Mouse (Mus musculus): ENCODE results near the gene Mgat4b. TPM values are rescaled to one million over a fixed set of nuclear protein-coding genes. Genes with fewer than 3 reads are reported as not detected.
A peak's percentile ranks its signal among the peaks of the same experiment; 100 is the strongest.

Gene Mgat4b
- polyA plus RNA-seq, 1 experiment from 2014 or later = 31.2 TPM

DNA sequence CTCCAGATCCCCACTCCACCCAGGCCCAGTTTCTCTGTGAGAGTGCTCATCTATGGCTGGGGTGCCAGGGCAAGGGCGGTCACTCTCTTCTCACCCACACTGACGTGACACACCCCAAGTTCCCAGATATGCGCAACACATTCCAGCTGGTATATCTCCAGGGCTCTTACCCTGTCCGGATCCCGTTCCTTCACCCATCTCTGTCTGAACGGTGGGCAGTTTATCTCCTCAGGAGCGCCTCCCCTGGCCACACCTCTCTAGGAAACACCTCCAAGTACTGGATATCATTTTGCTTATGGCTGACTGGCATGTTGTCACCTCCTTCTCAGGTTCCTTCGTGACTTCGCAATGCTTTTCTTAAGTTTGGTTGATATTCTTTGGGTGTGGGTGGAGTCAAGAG, 4.9 kb downstream of the Mgat4b start:
- Histone ChIP-seq H3K27ac (no peak overlapping the region), H3K9ac (replicated peaks) (no peak overlapping the region), H3K9me3 (no peaks in the 10 kb centered on the region), H3K27me3 (no peaks in the 10 kb centered on the region), H3K36me3 (no peaks in the 10 kb centered on the region), H3K4me3 (replicated peaks) (no peak overlapping the region), H3K4me1 (replicated peaks) (peaks cover 34% of the 10 kb centered on the region), H3K4me2 (peak overlapping the region; percentile 35)
- no peak for ATAC-seq (ENCODE audit: insufficient number of reproducible peaks, insufficient read depth, low FRiP score, low TSS enrichment, low read depth)
- WGBS = 22% methylated on average over 9 of the region's 9 CpGs

DNA sequence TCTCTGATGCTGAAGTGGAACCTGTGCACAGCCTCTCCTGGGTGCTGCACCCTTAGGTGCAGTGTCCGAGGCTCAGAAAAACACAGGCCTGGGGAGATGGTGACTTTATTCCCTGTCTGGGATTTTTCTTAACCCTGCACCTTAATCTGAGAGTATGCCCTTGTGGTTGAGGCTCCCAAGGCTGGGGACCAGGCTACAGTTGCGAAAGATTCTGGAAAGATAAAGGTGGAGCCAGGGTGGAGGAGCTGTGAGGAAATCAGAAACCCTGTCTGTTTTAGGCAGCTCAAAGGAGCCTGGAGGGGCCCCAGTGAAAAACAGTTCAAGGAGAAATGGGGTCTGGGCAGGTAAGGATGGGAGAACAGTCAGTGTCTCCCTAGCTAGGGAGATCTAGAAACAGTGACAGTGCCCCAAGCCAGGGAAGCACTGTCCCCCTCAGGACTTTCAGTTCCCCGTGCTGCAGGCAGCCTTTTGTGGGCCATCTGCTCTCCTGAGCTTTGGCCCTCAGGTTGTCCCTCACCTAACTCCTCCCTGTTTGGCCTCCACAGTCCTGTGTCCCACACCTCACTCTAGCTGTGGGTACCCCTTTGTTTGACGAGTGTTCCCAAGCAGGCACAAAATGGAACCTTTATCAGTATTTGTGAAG, 6.2 kb downstream of the Mgat4b start:
- no peaks in the 10 kb centered on the region for H3K36me3 ChIP-seq
- H3K9me3 ChIP-seq = no peaks in the 10 kb centered on the region
- no peak overlapping the region for H3K27ac ChIP-seq
- ATAC-seq (ENCODE audit: insufficient number of reproducible peaks, insufficient read depth, low FRiP score, low TSS enrichment, low read depth) = no peak
- peaks cover 31% of the 10 kb centered on the region for H3K4me1 ChIP-seq (replicated peaks)
- H3K4me3 ChIP-seq (replicated peaks) = no peak overlapping the region
- H3K27me3 ChIP-seq = no peaks in the 10 kb centered on the region
- WGBS = 72% methylated on average over 4 of the region's 4 CpGs
- H3K9ac ChIP-seq (replicated peaks) = no peak overlapping the region; the same call in 1 of the 2 replicates
- H3K4me2 ChIP-seq = peak overlapping the region; percentile 6; the same call in 1 of the 2 replicates

DNA sequence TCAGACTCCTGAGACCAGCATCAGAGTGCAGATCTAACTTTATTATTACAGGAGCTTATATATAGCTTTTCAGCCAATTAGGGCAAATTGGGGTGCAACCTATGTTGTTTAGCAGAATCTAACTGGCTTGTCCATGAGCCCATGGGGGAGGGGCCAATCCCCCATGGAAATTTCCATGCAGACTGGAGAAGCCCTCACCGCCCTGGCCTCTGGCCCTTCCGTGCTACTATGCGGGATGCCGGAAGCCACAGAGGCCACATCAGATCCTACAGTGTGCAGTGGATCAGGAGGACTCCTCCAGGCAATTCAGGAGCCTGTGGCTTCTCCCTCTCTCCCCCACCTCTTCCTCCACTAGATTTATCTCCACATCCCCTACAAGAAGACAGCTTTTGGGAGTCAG, 7.1 kb downstream of the Mgat4b start:
- ATAC-seq (ENCODE audit: insufficient number of reproducible peaks, insufficient read depth, low FRiP score, low TSS enrichment, low read depth) = no peak
- Histone ChIP-seq H3K9me3 (no peaks in the 10 kb centered on the region), H3K4me3 (replicated peaks) (no peak overlapping the region), H3K4me1 (replicated peaks) (peaks cover 31% of the 10 kb centered on the region), H3K27me3 (no peaks in the 10 kb centered on the region), H3K4me2 (no peak overlapping the region), H3K27ac (no peak overlapping the region), H3K9ac (replicated peaks) (no peak overlapping the region), H3K36me3 (no peaks in the 10 kb centered on the region)
- WGBS = 61% methylated on average over 4 of the region's 4 CpGs

DNA sequence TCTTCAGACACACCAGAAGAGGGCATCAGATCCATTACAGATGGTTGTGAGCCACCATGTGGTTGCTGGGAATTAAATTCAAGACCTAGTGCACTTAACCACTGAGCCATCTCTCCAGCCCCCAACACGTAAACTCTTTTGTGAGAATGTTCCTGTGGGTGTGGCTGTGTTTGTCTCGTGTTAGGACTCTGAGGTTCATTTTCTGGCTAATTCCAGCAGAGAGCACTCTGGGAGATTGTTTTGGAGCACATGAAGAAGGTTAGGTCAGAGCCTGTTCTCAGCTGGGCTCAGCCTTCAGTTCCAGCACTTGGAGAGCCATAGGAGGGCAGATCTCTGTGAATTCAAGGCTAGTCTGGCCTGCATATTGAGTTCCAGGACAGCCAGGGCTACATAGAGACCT, 9.1 kb downstream of the Mgat4b start:
- H3K4me3 ChIP-seq (replicated peaks) = no peak overlapping the region
- H3K4me1 ChIP-seq (replicated peaks) = peaks cover 36% of the 10 kb centered on the region
- H3K9me3 ChIP-seq = no peaks in the 10 kb centered on the region
- WGBS = 47% methylated on average over 2 of the region's 2 CpGs
- H3K36me3 ChIP-seq = no peaks in the 10 kb centered on the region
- no peak overlapping the region for H3K9ac ChIP-seq (replicated peaks)
- H3K27me3 ChIP-seq = no peaks in the 10 kb centered on the region
- no peak for ATAC-seq (ENCODE audit: insufficient number of reproducible peaks, insufficient read depth, low FRiP score, low TSS enrichment, low read depth)
- no peak overlapping the region for H3K27ac ChIP-seq
- no peak overlapping the region for H3K4me2 ChIP-seq

DNA sequence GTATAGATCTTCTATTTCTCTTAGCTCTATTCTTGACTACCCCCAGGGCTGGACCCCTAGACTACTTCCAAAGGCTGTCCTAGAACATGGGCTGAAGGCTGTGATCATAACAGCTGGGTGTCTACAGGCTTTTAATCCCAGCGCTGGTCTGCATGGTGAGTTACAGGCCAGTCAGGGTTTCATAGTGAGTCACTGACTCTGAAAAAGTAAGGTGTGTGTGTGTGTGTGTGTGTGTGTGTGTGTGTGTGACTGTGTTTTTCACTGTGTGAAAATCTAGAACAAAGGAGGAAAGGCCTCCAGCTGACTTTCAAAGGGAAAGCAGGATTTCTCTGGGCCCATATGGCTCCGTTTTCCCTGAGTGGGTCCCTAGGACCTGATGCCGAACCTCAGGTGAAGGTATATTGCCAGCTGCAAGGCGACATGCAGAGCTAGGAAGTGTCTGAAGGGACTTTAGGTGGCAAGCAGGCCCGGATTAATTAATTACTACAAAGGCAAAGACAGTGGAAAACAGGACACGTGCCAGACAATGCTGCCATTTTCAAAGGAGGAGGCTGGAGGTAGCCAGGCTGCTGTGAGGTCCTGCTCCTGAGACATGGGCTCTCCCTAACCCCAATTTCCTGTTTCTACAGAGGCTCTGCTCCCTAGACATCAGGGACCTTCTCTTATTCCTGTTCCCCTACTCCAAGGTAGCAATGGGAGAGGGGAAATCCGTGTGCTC, 12.0 kb downstream of the Mgat4b start:
- Histone ChIP-seq H3K27me3 (no peaks in the 10 kb centered on the region), H3K9ac (replicated peaks) (no peak overlapping the region), H3K4me2 (no peak overlapping the region), H3K27ac (no peak overlapping the region), H3K4me1 (replicated peaks) (peaks cover 36% of the 10 kb centered on the region), H3K9me3 (no peaks in the 10 kb centered on the region), H3K4me3 (replicated peaks) (no peak overlapping the region), H3K36me3 (peaks cover 3% of the 10 kb centered on the region; the same call in 1 of the 2 replicates)
- WGBS = 53% methylated on average over 7 of the region's 7 CpGs
- ATAC-seq (ENCODE audit: insufficient number of reproducible peaks, insufficient read depth, low FRiP score, low TSS enrichment, low read depth) = no peak

DNA sequence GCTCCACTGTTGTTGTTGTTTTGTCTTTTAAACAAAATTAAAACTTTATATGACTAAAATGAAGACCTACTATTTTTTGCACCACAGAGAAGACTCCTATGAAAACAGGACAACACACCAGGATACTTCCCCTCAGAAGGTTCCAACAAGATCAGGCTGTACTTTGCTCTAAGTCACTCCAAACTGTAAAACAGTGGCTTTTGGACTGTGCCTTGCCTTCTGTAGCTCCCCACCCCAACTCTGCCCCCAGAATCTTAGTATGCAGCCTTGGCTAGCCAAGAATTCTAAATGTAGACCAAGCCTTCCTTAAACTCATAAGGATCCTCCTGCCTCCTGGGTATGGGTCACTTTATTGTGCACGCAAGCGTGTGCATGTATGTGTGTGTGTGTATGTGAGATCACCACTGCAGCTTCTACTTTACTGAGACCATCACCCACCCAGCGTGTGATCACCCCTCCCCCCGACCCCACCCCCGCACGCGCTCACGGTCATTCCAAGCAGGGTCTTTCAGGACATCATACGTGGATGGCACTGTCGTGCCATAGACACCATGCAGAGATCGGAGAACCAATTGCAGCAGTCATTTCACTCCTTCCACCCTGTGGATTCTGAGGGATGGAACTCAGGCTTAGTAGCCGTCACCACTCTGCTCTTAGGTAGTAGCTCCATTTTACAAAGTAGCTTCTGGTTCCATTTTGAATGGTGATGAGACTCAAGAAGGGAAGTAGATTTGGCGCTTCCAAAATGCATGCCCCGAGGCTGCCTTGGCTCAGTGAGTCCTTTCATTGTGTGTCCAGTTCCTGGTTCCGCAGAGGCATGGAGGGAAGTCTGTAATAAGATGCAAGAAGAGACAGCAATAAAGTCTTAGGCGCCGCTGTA, 13.3 kb downstream of the Mgat4b start:
- Histone ChIP-seq H3K4me2 (peak overlapping the region; percentile 92), H3K9me3 (no peaks in the 10 kb centered on the region), H3K4me1 (replicated peaks) (peaks cover 39% of the 10 kb centered on the region), H3K9ac (replicated peaks) (peak overlapping the region; percentile 97), H3K27ac (peak overlapping the region; percentile 73), H3K36me3 (peaks cover 6% of the 10 kb centered on the region; the same call in 1 of the 2 replicates), H3K27me3 (no peaks in the 10 kb centered on the region), H3K4me3 (replicated peaks) (peak overlapping the region; percentile 97)
- 8% methylated on average over 17 of the region's 17 CpGs for WGBS
- no peak for ATAC-seq (ENCODE audit: insufficient number of reproducible peaks, insufficient read depth, low FRiP score, low TSS enrichment, low read depth)

DNA sequence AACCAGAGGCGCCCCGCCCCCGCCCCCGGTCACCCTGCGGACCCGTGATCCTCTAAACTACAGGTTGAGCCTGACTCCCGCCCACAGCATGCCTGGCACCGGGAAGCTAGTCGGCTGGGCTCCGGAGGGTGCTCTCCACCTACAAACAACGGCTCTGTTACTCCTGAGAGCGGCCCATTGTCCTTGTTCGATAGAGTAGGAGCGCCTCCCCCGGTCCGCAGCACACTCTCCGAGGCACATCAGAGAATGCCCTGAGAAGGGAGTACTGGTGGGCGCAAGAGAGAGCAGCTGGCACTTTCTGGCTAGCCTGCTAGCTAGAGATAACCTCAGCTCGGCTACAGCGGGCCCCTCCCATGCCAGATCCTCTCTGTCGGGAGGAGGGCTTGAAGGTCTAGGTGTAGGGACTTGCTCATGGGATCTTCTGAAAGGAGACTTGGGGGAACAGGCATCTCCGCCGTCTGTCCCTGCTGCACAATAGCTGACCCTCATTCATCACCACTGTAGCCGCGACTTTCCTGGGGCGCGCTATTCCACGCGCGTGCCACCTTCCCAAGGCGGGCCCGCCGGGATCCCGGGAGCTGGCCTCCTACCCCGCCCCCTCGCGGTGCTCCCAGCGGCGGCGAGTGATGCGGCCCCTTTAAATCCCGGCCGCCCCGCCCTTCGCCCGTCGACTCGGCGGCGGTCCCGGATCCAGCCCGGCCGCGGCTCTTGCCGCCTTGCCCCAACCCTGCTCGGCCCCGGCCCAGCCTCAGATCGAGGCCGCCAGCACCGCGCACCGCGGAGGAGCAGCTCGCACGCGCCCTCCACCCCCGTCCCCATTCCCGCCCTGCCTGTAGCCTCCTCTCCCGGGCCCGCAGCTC, 14.2 kb downstream of the Mgat4b start:
- peaks cover 48% of the 10 kb centered on the region for H3K4me1 ChIP-seq (replicated peaks)

DNA sequence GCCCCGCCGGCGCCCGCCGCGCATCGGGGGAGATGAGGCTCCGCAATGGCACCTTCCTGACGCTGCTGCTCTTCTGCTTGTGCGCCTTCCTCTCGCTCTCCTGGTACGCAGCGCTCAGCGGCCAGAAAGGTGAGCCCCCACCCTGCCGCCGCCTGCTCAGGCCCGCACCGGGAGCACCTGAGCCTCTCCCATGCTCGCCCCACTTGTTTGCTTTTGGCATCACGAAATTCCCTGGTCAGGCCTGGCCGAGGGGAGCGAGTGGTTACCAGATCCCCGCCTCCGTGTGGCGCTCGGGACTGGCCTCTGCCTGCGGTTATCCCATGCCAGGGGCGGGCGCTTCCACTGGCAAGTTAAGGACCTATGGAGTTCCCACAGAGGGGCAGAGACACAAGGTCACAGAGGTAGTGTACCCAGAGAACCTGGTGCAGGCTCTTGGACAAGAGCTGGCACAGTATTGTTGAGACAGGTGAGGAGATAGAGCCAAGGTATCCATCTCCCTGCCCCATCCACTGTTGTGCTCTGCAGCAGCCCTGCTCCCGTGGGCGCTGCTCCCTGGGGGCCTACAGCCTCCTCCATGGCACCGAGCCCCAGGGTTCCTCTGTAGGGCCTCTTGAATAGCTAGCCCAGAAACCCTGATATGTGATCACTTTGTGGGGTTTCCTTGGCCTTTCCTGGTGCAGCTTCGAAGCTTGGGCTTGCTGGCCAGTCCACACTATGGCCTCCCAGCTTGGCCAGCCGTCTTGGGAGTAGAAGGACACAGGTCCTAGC, 15.1 kb downstream of the Mgat4b start:
- ATAC-seq (ENCODE audit: insufficient number of reproducible peaks, insufficient read depth, low FRiP score, low TSS enrichment, low read depth) = no peak
- H3K4me1 ChIP-seq (replicated peaks) = peaks cover 53% of the 10 kb centered on the region

More for the DNA sequence above, 14.2 kb downstream of the Mgat4b start:
- Histone ChIP-seq H3K36me3 (peaks cover 6% of the 10 kb centered on the region; the same call in 1 of the 2 replicates), H3K27ac (peak overlapping the region; percentile 73), H3K9ac (replicated peaks) (peak overlapping the region; percentile 97), H3K27me3 (no peaks in the 10 kb centered on the region), H3K4me3 (replicated peaks) (peak overlapping the region; percentile 97), H3K9me3 (no peaks in the 10 kb centered on the region), H3K4me2 (peak overlapping the region; percentile 92)
- under 1% methylated on average over 67 of the region's 70 CpGs for WGBS
- ATAC-seq (ENCODE audit: insufficient number of reproducible peaks, insufficient read depth, low FRiP score, low TSS enrichment, low read depth) = peak; percentile 73

DNA sequence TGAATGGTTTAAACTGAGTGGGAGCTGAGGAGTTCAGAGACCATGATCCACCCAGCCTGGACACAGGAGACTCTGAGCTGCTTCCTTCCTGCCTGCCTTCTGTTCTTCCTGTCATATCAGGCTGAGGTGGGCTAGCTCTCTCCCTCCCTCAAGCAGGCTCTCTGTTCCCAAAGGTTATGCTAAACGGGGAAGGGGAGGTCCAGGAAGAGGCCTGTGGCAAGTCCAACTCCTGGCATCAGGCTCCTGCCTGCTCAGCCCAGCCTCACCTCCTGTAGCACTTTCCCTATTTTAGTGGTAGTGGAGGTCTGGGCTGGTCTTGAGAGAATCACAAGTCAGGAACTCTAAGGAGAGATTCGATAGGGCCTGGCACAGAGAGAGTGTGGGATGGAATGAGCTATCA, 15.7 kb downstream of the Mgat4b start:
- Histone ChIP-seq H3K27me3 (no peaks in the 10 kb centered on the region), H3K9me3 (no peaks in the 10 kb centered on the region), H3K36me3 (peaks cover 12% of the 10 kb centered on the region), H3K9ac (replicated peaks) (peak overlapping the region; percentile 97), H3K4me3 (replicated peaks) (peak overlapping the region; percentile 97), H3K4me1 (replicated peaks) (peaks cover 56% of the 10 kb centered on the region), H3K27ac (no peak overlapping the region), H3K4me2 (peak overlapping the region; percentile 92)
- ATAC-seq (ENCODE audit: insufficient number of reproducible peaks, insufficient read depth, low FRiP score, low TSS enrichment, low read depth) = no peak
- WGBS = 42% methylated on average over 2 of the region's 2 CpGs

More for the DNA sequence above, 15.1 kb downstream of the Mgat4b start:
- peaks cover 9% of the 10 kb centered on the region for H3K36me3 ChIP-seq
- H3K4me2 ChIP-seq = peak overlapping the region; percentile 92
- H3K27me3 ChIP-seq = no peaks in the 10 kb centered on the region
- peak overlapping the region; percentile 97 for H3K4me3 ChIP-seq (replicated peaks)
- H3K27ac ChIP-seq = peak overlapping the region; percentile 73
- 4% methylated on average over 34 of the region's 34 CpGs for WGBS
- no peaks in the 10 kb centered on the region for H3K9me3 ChIP-seq
- H3K9ac ChIP-seq (replicated peaks) = peak overlapping the region; percentile 97

DNA sequence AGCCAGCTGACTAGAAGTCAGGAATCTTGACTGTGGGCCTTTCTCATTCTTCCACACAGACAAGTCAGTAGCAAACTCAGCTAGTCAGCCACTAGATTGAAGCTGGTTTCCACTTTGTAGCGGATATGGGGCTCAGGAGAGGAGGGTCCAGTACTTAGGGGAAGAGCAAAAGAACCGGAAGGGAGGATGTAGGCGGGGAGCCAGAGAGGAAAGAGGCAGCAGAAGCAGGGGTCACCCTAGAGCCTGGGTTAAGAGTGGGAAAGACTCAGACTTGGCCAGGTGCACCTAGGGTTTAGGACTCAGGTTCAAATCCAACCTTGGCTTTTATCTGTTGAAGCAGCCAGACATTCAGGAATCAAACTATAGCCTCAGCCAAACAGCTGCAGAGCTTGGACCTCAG, 16.5 kb downstream of the Mgat4b start:
- Histone ChIP-seq H3K4me1 (replicated peaks) (peaks cover 56% of the 10 kb centered on the region), H3K9me3 (no peaks in the 10 kb centered on the region), H3K27me3 (no peaks in the 10 kb centered on the region), H3K4me3 (replicated peaks) (no peak overlapping the region), H3K4me2 (peak overlapping the region; percentile 92; the same call in 1 of the 2 replicates), H3K9ac (replicated peaks) (no peak overlapping the region), H3K27ac (no peak overlapping the region), H3K36me3 (peaks cover 20% of the 10 kb centered on the region)
- 86% methylated on average over 3 of the region's 3 CpGs for whole genome bisulfite sequencing
- ATAC-seq (ENCODE audit: insufficient number of reproducible peaks, insufficient read depth, low FRiP score, low TSS enrichment, low read depth) = no peak
